Mouse (Mus musculus) lung, adult 10 weeks (tissue): Measurements from ENCODE around the gene Olfr5. TPM values are rescaled to one million over a fixed set of nuclear protein-coding genes. Genes with fewer than 3 reads are reported as not detected.

Experiments
- polyA plus RNA-seq: library from polyadenylated mRNA; stranded (reverse); fragments of 350-450 nt; fragmentation: Illumina TruSeq; extraction: RNeasy Lipid Tissue Mini Kit (QIAGEN cat#74804); gene quantifications from one replicate; pipeline ENCODE4 v1.2.3, GENCODE M21; 2014; ENCODE audit warnings: low read depth, low replicate concordance; ENCODE audit not compliant: insufficient read depth

Olfr5 gene
- polyA plus RNA-seq = not detected

GRCm38 (mm10) chr7:6486841-6487240 is at the start of gene Olfr5:
Gene Olfr5, minus strand, starts transcription at chr7:6486941.

DNA sequence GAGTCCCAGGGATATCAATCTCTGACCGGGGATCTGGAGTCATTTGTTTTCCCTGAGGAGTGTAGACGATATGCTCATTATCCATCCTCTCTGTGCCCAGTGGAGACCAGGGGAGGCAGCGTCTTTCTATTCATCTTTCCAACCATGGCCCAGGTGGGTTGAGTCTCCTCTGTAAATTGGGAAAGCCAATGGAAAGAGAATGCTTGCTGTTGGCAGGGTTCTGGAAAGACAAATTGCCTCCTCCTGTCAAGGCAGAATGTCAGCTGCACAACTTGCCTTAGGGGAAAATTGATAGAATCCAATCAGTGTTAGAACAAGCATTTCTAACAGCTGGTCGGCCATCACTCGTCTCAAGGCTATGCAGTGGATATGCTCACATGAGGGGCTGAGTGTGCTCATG is 36.1 kb upstream of the Olfr5 start, which contains the start of gene Olfr1349:
Olfr1349 (minus strand) TSS at position 101 of the 400 bp plus-strand sequence.

GRCm38 (mm10) chr7:6508648-6509047 is 21.9 kb upstream of the Olfr5 start, which contains the start of gene Olfr1348:
Gene Olfr1348, minus strand, starts transcription at chr7:6508748.

DNA sequence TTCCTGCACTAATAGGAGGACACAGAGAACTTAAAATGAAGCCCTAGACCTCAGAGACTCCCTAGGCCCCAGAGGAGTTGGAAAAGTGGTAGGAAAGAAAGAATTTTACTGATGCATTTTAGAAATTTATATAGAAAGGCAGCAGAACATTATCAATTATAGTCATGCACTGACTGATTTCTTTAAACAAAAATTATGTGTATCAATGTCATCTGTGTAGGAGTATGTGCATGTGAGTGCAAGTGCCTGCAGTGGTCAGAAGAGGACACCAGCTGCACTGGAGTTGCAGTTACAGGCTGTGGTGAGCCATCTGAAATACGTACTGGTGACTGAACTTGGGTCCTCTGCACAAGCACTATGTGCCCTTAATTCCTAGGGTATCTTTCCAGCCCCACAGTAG is 12.9 kb upstream of the Olfr5 start, which contains the start of gene Olfr1347:
Olfr1347 (minus strand) TSS at position 101 of the 400 bp plus-strand sequence.

DNA sequence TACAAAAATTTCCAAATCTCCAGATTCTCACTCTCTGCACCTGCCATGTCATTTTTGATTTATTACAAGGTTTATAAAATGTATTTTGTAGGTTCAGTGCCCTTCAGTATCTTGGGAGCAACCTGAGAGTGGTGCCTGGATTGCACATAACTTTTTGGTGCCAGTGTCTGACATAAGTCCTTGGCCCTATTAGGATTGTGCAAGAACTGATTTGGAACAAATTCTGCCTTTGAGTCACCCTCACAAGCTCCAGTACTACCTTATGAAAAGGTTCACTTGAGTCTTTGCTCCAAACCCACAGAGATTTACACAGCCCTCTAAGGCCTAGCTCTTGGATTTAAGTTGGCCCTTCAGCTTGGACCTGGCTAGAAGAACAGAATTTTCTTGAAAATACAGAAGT is 19.8 kb downstream of the Olfr5 start, which contains the start of gene Olfr1346:
Olfr1346 (plus strand) TSS at position 151 of the 400 bp plus-strand sequence.

GRCm38 (mm10) chr7:6455868-6456267 is 30.9 kb downstream of the Olfr5 start, which contains the start of gene Olfr1336:
Gene Olfr1336, plus strand, starts transcription at chr7:6456168.

DNA sequence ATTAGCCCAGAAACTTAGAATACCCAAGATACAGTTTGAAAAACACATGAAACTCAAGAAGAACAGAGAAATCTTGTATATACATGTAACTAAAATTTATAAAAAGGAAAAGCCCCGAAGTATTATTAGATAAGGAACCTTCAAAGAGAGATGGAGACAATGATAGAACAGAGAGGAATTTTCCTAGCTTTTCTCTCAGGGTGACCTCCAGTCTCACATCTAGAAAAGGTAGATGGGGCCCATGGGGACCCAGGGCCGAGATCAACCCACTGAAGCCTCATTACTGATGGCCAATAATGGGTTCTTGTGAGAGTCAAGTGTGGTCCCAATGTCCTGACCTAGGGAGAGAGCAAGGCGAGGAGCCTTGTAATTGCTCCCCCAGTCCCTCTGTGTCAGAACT is 48.4 kb downstream of the Olfr5 start, which contains the start of gene Olfr1344:
Olfr1344 (plus strand) TSS at position 301 of the 400 bp plus-strand sequence.

Other genes starting within 250 kb of the Olfr5 start
- gene Epp13, start 234.2 kb downstream of the Olfr5 start, polyA plus RNA-seq = not detected
- gene Zfp667, start 200.4 kb downstream of the Olfr5 start, polyA plus RNA-seq = 2.2 TPM
- 1.8 TPM for gene Zfp583, start 155.7 kb downstream of the Olfr5 start, polyA plus RNA-seq
- gene Gm3854, start 143.2 kb downstream of the Olfr5 start, polyA plus RNA-seq = 0.27 TPM
- gene Zfp78, start 123.7 kb downstream of the Olfr5 start, polyA plus RNA-seq = 1.1 TPM
- 2.1 TPM for gene Zfp28, start 103.6 kb downstream of the Olfr5 start, polyA plus RNA-seq
- gene Smim17, start 88.2 kb downstream of the Olfr5 start, polyA plus RNA-seq = not detected
- gene Gm20715, start 76.7 kb downstream of the Olfr5 start, polyA plus RNA-seq = not detected
- not detected for gene Olfr1344, start 48.3 kb downstream of the Olfr5 start, polyA plus RNA-seq
- gene Olfr1336, start 30.8 kb downstream of the Olfr5 start, polyA plus RNA-seq = not detected
- not detected for gene Olfr1346, start 19.8 kb downstream of the Olfr5 start, polyA plus RNA-seq
- gene Olfr1347, start 12.8 kb upstream of the Olfr5 start, polyA plus RNA-seq = not detected
- gene Olfr1348, start 21.8 kb upstream of the Olfr5 start, polyA plus RNA-seq = not detected
- not detected for gene Olfr1349, start 36.0 kb upstream of the Olfr5 start, polyA plus RNA-seq
- not detected for gene Olfr1350, start 77.9 kb upstream of the Olfr5 start, polyA plus RNA-seq
- 0.10 TPM for gene Zim1, start 209.5 kb upstream of the Olfr5 start, polyA plus RNA-seq
- 3.0 TPM for gene Peg3, start 243.5 kb upstream of the Olfr5 start, polyA plus RNA-seq
- gene Usp29, start 243.6 kb upstream of the Olfr5 start, polyA plus RNA-seq = not detected